8 mouse cellular contexts compared by ENCODE assay signal in the genomic region with DNA sequence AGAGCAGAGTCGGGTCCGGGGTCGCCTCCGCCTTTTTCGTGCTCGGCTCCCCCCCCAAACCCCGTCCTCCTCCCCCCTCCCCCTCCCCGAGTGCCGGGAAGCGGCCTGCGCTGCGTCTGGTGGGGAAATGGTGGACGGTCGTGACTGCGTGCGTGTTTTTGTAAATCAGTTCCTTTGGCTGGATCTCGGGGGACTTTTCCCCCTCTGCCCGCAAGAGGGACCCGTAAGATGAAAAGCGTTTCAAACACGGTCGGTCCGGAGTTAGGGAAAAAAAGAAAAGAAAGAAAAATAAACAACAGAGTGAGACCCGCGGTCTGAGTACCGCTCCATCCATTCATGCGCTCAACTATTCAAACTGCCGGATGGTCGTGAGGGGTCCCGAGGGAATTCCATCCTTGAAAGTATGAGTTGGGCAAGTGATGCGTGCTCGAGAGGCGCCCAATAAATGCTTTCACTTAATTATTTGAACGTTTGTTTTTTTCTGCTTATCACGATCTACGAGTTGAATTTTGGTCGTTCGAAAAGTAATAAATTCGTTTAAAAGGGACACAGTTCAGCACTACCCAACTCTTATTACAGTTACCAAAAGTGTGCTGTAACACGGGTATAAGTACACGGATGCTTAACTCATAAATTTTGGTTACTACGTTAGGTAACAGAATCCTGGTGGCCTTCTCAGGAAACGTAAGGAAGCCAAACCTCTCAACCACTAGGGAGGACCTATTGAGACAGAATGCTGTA. TPM values are rescaled to one million over a fixed set of nuclear protein-coding genes. Genes with fewer than 3 reads are reported as not detected.
A peak's percentile ranks its signal among the peaks of the same experiment; 100 is the strongest.
DNase-seq lines count a peak whose midpoint lies in the region; ATAC-seq and TF ChIP-seq lines count a peak whose summit lies in the region.

No protein-coding gene starts in this region.

- peak overlapping the region; percentile 92 for H3K27ac ChIP-seq in testis, adult 2 months (ENCODE audit: control insufficient read depth, insufficient read depth, low read depth, low read length)
- peak overlapping the region; percentile 88 for H3K27ac ChIP-seq in hindbrain, embryonic 11.5 days (ENCODE audit: low read depth, low read length)

- no peak for TF ChIP-seq CTCF in testis, adult 2 months (IDR thresholded peaks at IDR 0.05; ENCODE audit: control insufficient read depth, insufficient read depth, insufficient replicate concordance, low read depth, low read length)

- peak overlapping the region; percentile 91 for H3K4me3 ChIP-seq in testis, adult 2 months (ENCODE audit: control insufficient read depth, low read depth, low read length)
- peak overlapping the region; percentile 49 for H3K4me3 ChIP-seq in hindbrain, embryonic 11.5 days (ENCODE audit: low read depth, low read length)

- H3K9ac ChIP-seq in hindbrain, embryonic 11.5 days (ENCODE audit: low read depth, low read length) = peak overlapping the region; percentile 58

- no peaks in the 10 kb centered on the region for H3K27me3 ChIP-seq in testis, adult 2 months (ENCODE audit: control insufficient read depth, insufficient read depth, low read length)
- no peaks in the 10 kb centered on the region for H3K27me3 ChIP-seq in hindbrain, embryonic 11.5 days (ENCODE audit: control insufficient read depth, insufficient read depth, low read length)

- DNase-seq in frontal cortex, postnatal 10 days (ENCODE audit: low spot score in 2 of 2) = no peak
- no peak for DNase-seq in testis, postnatal 14 days (ENCODE audit: low spot score)
- peak; percentile 58 for DNase-seq in hindbrain, embryonic 11.5 days (ENCODE audit: low spot score)
- no peak for DNase-seq in thymus, adult 18-20 months
- no peak for DNase-seq in kidney, postnatal 14 days

- no peak for TF ChIP-seq POLR2A in testis, adult 2 months (IDR thresholded peaks at IDR 0.05; ENCODE audit: control insufficient read depth, low read depth, low read length)

- no peaks in the 10 kb centered on the region; the same call in 1 of the 2 replicates for H3K4me1 ChIP-seq in testis, adult 2 months (ENCODE audit: control insufficient read depth, insufficient read depth, low read length)
- H3K4me1 ChIP-seq in hindbrain, embryonic 11.5 days (replicated peaks; ENCODE audit: control insufficient read depth, insufficient read depth, low read length) = no peaks in the 10 kb centered on the region

- H3K36me3 ChIP-seq in testis, adult 2 months (ENCODE audit: control insufficient read depth, insufficient read depth, low read length) = no peaks in the 10 kb centered on the region
- no peaks in the 10 kb centered on the region for H3K36me3 ChIP-seq in hindbrain, embryonic 11.5 days (ENCODE audit: control insufficient read depth, insufficient read depth, low read length)

- peak overlapping the region; percentile 35 for H3K4me2 ChIP-seq in hindbrain, embryonic 11.5 days (replicated peaks; ENCODE audit: low read depth, low read length)

- WGBS in hindbrain, embryonic 11.5 days = 16% methylated on average over 39 of the region's 43 CpGs

- peak; percentile 29 for ATAC-seq in frontal cortex, adult (ENCODE audit: low TSS enrichment)
- peak; percentile 89 for ATAC-seq in hindbrain, embryonic 11.5 days (ENCODE audit: low FRiP score)
- ATAC-seq in megakaryocyte progenitor cell, adult 5-6 weeks (replicated peaks; ENCODE audit: poor library complexity) = peak; percentile 49

- H3K9me3 ChIP-seq in hindbrain, embryonic 11.5 days (ENCODE audit: control insufficient read depth, low read length) = no peaks in the 10 kb centered on the region

RNA-seq across cellular contexts. Expression of a gene that starts 0.6 kb away (rescaled TPM):
- 4.8 and 6.4 TPM in 2 replicates for polyA plus RNA-seq in testis, adult 2 months (2012; rRNA removed)
- 127 and 174 TPM in 2 replicates for polyA plus RNA-seq in hindbrain, embryonic 11.5 days (2014; fragmentation: Nextera tagmentation; extraction: Ambion mirVana)
- total RNA-seq in megakaryocyte progenitor cell, adult 5-6 weeks (2015) = 79.0 and 80.6 TPM in 2 replicates
- 141 and 154 TPM in 2 replicates for total RNA-seq in megakaryocyte progenitor cell, adult 5-6 weeks (2017)

RNA-seq across cellular contexts. Expression of a gene that starts 0.6 kb away (rescaled TPM):
- polyA plus RNA-seq in testis, adult 2 months (2012; rRNA removed) = 0.73 and 0.80 TPM in 2 replicates
- polyA plus RNA-seq in hindbrain, embryonic 11.5 days (2014; fragmentation: Nextera tagmentation; extraction: Ambion mirVana) = 3.0 and 5.0 TPM in 2 replicates
- total RNA-seq in megakaryocyte progenitor cell, adult 5-6 weeks (2015) = 16.3 and 21.0 TPM in 2 replicates
- 19.6 and 23.2 TPM in 2 replicates for total RNA-seq in megakaryocyte progenitor cell, adult 5-6 weeks (2017)

RNA-seq across cellular contexts. Expression of a gene that starts 16.1 kb away (rescaled TPM):
- 22.6 and 26.1 TPM in 2 replicates for polyA plus RNA-seq in testis, adult 2 months (2012; rRNA removed)
- polyA plus RNA-seq in hindbrain, embryonic 11.5 days (2014; fragmentation: Nextera tagmentation; extraction: Ambion mirVana) = 279 and 285 TPM in 2 replicates
- 1,859 and 2,008 TPM in 2 replicates for total RNA-seq in megakaryocyte progenitor cell, adult 5-6 weeks (2015)
- total RNA-seq in megakaryocyte progenitor cell, adult 5-6 weeks (2017) = 6,795 and 7,096 TPM in 2 replicates

RNA-seq across cellular contexts. Expression of a gene that starts 18.2 kb away (rescaled TPM):
- polyA plus RNA-seq in testis, adult 2 months (2012; rRNA removed) = 0.17 and 0.20 TPM in 2 replicates
- polyA plus RNA-seq in hindbrain, embryonic 11.5 days (2014; fragmentation: Nextera tagmentation; extraction: Ambion mirVana) = 1.1 and 1.2 TPM in 2 replicates
- total RNA-seq in megakaryocyte progenitor cell, adult 5-6 weeks (2015) = 61.0 and 66.6 TPM in 2 replicates
- total RNA-seq in megakaryocyte progenitor cell, adult 5-6 weeks (2017) = 48.4 and 78.0 TPM in 2 replicates

RNA-seq across cellular contexts. Expression of a gene that starts 59.9 kb away (rescaled TPM):
- 0.57 and 0.64 TPM in 2 replicates for polyA plus RNA-seq in testis, adult 2 months (2012; rRNA removed)
- polyA plus RNA-seq in hindbrain, embryonic 11.5 days (2014; fragmentation: Nextera tagmentation; extraction: Ambion mirVana) = 59.6 and 72.6 TPM in 2 replicates
- total RNA-seq in megakaryocyte progenitor cell, adult 5-6 weeks (2015) = 126 and 133 TPM in 2 replicates
- 147 and 157 TPM in 2 replicates for total RNA-seq in megakaryocyte progenitor cell, adult 5-6 weeks (2017)

Comparison
In these comparisons a context has a peak if more than half of its experiments do, and no peak if none do; other contexts are left out.
1. ATAC-seq: peak in every context shown above with its lines; median percentile 89 in hindbrain, embryonic 11.5 days; 49 in megakaryocyte progenitor cell, adult 5-6 weeks; 29 in frontal cortex, adult.
2. RNA of a gene that starts 0.6 kb away (polyA plus RNA-seq): 127 to 174 TPM in hindbrain, embryonic 11.5 days; 4.8 to 6.4 TPM in testis, adult 2 months; every median in the first group is over 10 times any median in the second.
3. RNA of a gene that starts 16.1 kb away (polyA plus RNA-seq): 279 to 285 TPM in hindbrain, embryonic 11.5 days; 22.6 to 26.1 TPM in testis, adult 2 months; every median in the first group is over 10 times any median in the second.